Mouse (Mus musculus): ENCODE results near the gene Them7. TPM values are rescaled to one million over a fixed set of nuclear protein-coding genes. Genes with fewer than 3 reads are reported as not detected.

The Them7 gene
- total and polyA plus RNA-seq, 3 experiments = not detected

DNA sequence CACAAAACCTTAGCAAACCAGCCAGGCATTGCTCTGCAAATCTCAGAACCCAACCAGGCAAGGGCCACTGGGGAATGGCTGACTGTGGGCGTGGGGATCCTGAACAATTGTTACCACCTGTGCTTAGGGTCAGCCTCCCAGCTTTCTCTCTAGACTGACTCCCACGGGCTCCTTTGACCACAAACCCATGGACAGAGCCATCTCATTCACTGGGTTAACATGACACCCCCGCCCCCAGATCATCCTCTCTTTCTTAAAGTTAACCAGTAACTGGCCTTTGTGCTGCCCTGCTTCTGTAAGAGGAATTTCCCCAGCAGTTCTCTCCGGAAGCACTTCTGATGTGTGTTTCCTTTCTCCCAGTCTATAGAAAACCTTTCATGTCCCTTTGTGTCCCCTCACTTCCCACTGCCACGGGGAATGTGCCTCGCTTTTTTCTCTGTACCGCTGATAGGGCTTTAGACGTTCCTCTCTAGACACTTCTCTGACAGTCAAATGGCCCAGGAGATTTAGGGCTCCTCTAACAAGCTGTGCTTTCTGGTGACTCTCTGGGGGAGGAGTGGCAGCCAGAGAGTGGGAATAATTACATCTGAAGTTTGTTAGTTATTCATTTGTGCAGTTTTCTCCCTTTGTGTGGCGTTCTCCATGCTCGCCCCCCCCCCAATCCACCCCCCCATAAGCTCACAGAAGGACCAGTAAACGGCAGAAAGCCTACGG is 112.4 kb downstream of the Them7 start:
- Histone ChIP-seq H3K27me3 (ENCODE audit: insufficient read depth, low read length) (peaks cover 5% of the 10 kb centered on the region; the same call in 1 of the 2 replicates), H3K36me3 (replicated peaks) (no peaks in the 10 kb centered on the region), H3K4me3 (ENCODE audit: low read depth, low read length) (no peak overlapping the region), H3K9me3 (replicated peaks) (no peaks in the 10 kb centered on the region), H3K4me1 (ENCODE audit: insufficient read depth, low read depth, low read length) (peaks cover 3% of the 10 kb centered on the region; the same call in 1 of the 2 replicates)
- DNase-seq (ENCODE audit: low spot score) (no peak), ATAC-seq (ENCODE audit: extremely low read depth, insufficient number of reproducible peaks, low FRiP score, poor library complexity, severe bottlenecking) (no peak)
- TF ChIP-seq TAL1 (conservative IDR thresholded peaks at IDR 0.05; ENCODE audit: low read depth, low read length) (no peak), CTCF (IDR thresholded peaks at IDR 0.05; ENCODE audit: low read depth, low read length) (no peak), GATA1 (IDR thresholded peaks at IDR 0.05; ENCODE audit: borderline replicate concordance, low read length) (no peak), POLR2AphosphoS5 (IDR thresholded peaks at IDR 0.05; ENCODE audit: insufficient replicate concordance, low read depth, low read length) (no peak), GATA2 (IDR thresholded peaks at IDR 0.05; ENCODE audit: borderline replicate concordance, low read depth, low read length) (no peak)

GRCm38 (mm10) chr2:105337171-105337875 is 113.2 kb downstream of the Them7 start:
- H3K36me3 ChIP-seq (replicated peaks) = no peaks in the 10 kb centered on the region
- DNase-seq (ENCODE audit: low spot score) = no peak
- ATAC-seq (ENCODE audit: extremely low read depth, insufficient number of reproducible peaks, low FRiP score, poor library complexity, severe bottlenecking) = no peak
- H3K4me1 ChIP-seq (ENCODE audit: insufficient read depth, low read depth, low read length) = peaks cover 3% of the 10 kb centered on the region; the same call in 1 of the 2 replicates
- H3K4me3 ChIP-seq (ENCODE audit: low read depth, low read length) = no peak overlapping the region
- H3K27me3 ChIP-seq (ENCODE audit: insufficient read depth, low read length) = peaks cover 5% of the 10 kb centered on the region; the same call in 1 of the 2 replicates
- no peak for TF ChIP-seq CTCF (IDR thresholded peaks at IDR 0.05; ENCODE audit: low read depth, low read length)
- no peak for TF ChIP-seq GATA1 (IDR thresholded peaks at IDR 0.05; ENCODE audit: borderline replicate concordance, low read length)
- TF ChIP-seq POLR2AphosphoS5 (IDR thresholded peaks at IDR 0.05; ENCODE audit: insufficient replicate concordance, low read depth, low read length) = no peak
- no peak for TF ChIP-seq TAL1 (conservative IDR thresholded peaks at IDR 0.05; ENCODE audit: low read depth, low read length)
- no peak for TF ChIP-seq GATA2 (IDR thresholded peaks at IDR 0.05; ENCODE audit: borderline replicate concordance, low read depth, low read length)
- no peaks in the 10 kb centered on the region for H3K9me3 ChIP-seq (replicated peaks)

DNA sequence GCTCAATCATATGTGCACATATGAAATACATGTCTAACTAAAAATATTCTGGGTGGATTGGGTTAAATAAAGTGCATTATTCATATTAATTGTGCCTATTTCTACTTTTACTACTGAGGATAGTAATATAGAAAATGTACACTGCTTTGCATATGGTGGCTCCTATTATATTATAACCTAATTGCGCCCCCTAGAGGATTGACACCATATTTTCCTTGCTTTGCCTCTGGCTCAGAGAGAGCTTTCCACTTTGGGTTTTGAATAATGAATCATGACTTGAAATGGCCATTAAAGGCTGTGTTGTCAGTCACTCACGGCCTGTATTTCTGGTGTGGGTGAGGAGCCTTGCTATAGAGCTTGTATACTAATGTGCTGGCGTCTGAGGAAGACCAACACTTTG is 115.9 kb downstream of the Them7 start:
- no peaks in the 10 kb centered on the region for H3K9me3 ChIP-seq (replicated peaks)
- no peaks in the 10 kb centered on the region for H3K4me1 ChIP-seq (ENCODE audit: insufficient read depth, low read depth, low read length)
- H3K36me3 ChIP-seq (replicated peaks) = no peaks in the 10 kb centered on the region
- no peak overlapping the region for H3K4me3 ChIP-seq (ENCODE audit: low read depth, low read length)
- TF ChIP-seq CTCF (IDR thresholded peaks at IDR 0.05; ENCODE audit: low read depth, low read length) (no peak; the same call in 1 of the 2 replicates), POLR2AphosphoS5 (IDR thresholded peaks at IDR 0.05; ENCODE audit: insufficient replicate concordance, low read depth, low read length) (no peak), GATA2 (IDR thresholded peaks at IDR 0.05; ENCODE audit: borderline replicate concordance, low read depth, low read length) (no peak), GATA1 (IDR thresholded peaks at IDR 0.05; ENCODE audit: borderline replicate concordance, low read length) (no peak), TAL1 (conservative IDR thresholded peaks at IDR 0.05; ENCODE audit: low read depth, low read length) (no peak)
- H3K27me3 ChIP-seq (ENCODE audit: insufficient read depth, low read length) = no peaks in the 10 kb centered on the region; the same call in 1 of the 2 replicates
- ATAC-seq (ENCODE audit: extremely low read depth, insufficient number of reproducible peaks, low FRiP score, poor library complexity, severe bottlenecking) = no peak
- no peak for DNase-seq (ENCODE audit: low spot score)

DNA sequence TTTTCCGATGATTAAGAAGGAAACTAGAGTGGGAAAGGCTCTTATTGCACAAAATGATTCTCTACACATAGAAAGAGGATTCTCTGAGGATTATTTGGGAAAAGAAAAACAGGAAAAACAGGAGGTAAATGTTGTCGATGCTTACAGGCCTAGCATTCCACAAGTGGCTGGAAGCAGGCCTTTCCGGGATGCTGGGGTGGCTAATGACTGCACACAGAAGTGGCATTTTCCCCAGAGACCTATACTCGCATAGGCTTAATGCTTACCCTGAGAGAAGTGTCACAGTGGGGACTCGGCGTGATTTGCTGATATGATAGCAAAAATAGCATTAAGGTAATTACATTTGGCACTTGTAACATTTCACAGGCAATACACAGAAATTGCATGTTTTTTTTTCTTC is 124.8 kb downstream of the Them7 start:
- Histone ChIP-seq H3K27me3 (ENCODE audit: insufficient read depth, low read length) (no peaks in the 10 kb centered on the region), H3K36me3 (replicated peaks) (no peaks in the 10 kb centered on the region), H3K4me1 (ENCODE audit: insufficient read depth, low read depth, low read length) (no peaks in the 10 kb centered on the region), H3K9me3 (replicated peaks) (no peaks in the 10 kb centered on the region), H3K4me3 (ENCODE audit: low read depth, low read length) (no peak overlapping the region)
- TF ChIP-seq CTCF (IDR thresholded peaks at IDR 0.05; ENCODE audit: low read depth, low read length) (no peak), GATA2 (IDR thresholded peaks at IDR 0.05; ENCODE audit: borderline replicate concordance, low read depth, low read length) (no peak), POLR2AphosphoS5 (IDR thresholded peaks at IDR 0.05; ENCODE audit: insufficient replicate concordance, low read depth, low read length) (no peak), GATA1 (IDR thresholded peaks at IDR 0.05; ENCODE audit: borderline replicate concordance, low read length) (no peak), TAL1 (conservative IDR thresholded peaks at IDR 0.05; ENCODE audit: low read depth, low read length) (no peak)
- DNase-seq (ENCODE audit: low spot score) (no peak), ATAC-seq (ENCODE audit: extremely low read depth, insufficient number of reproducible peaks, low FRiP score, poor library complexity, severe bottlenecking) (no peak)

DNA sequence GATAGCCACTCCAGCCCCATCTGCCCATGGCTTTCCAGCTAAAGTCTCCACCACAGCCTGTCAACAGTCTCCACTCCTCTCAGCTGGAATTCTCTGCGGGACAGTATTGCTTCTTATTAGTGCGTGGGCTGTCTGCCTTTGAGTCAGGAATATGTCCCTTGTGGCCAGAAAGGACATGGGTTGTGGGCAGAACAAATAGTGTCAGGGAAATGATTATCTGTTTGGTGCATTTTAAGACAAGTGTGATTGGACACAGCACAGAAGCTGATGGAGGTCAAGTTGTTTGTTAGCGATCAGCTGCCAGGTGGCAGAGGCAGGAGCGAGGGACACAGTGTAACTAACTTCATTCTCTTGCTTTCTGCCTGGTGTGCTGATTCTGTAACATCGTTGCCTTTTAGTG is 132.7 kb downstream of the Them7 start:
- no peaks in the 10 kb centered on the region for H3K4me1 ChIP-seq (ENCODE audit: insufficient read depth, low read depth, low read length)
- ATAC-seq (ENCODE audit: extremely low read depth, insufficient number of reproducible peaks, low FRiP score, poor library complexity, severe bottlenecking) (no peak), DNase-seq (ENCODE audit: low spot score) (no peak)
- no peaks in the 10 kb centered on the region for H3K36me3 ChIP-seq (replicated peaks)
- H3K4me3 ChIP-seq (ENCODE audit: low read depth, low read length) = no peak overlapping the region
- TF ChIP-seq GATA1 (IDR thresholded peaks at IDR 0.05; ENCODE audit: borderline replicate concordance, low read length) = no peak
- H3K27me3 ChIP-seq (ENCODE audit: insufficient read depth, low read length) = no peaks in the 10 kb centered on the region
- no peaks in the 10 kb centered on the region for H3K9me3 ChIP-seq (replicated peaks)

DNA sequence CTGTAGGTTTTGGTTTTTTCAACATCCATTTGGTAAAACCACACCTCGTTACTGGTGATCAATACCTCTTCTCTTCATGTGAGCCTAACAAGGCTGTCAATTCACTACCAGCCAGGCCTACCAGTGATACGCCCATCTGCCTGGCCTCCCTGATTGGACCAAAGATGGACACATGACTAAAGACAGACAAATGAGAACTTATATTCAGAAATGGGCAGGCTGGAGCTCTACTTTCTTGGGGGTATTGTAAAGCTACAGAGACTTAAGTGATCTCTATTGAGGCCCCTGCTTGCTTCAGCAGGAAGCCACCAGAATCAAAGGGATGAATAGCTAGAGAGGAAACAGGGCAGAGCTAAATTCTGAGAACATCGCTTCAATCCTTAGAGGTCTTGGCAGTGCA is 133.9 kb downstream of the Them7 start:
- H3K4me3 ChIP-seq (ENCODE audit: low read depth, low read length) = no peak overlapping the region
- no peaks in the 10 kb centered on the region for H3K9me3 ChIP-seq (replicated peaks)
- no peaks in the 10 kb centered on the region for H3K36me3 ChIP-seq (replicated peaks)
- H3K4me1 ChIP-seq (ENCODE audit: insufficient read depth, low read depth, low read length) = no peaks in the 10 kb centered on the region
- ATAC-seq (ENCODE audit: extremely low read depth, insufficient number of reproducible peaks, low FRiP score, poor library complexity, severe bottlenecking) (no peak), DNase-seq (ENCODE audit: low spot score) (no peak)
- TF ChIP-seq GATA1 (IDR thresholded peaks at IDR 0.05; ENCODE audit: borderline replicate concordance, low read length) (no peak), CTCF (IDR thresholded peaks at IDR 0.05; ENCODE audit: low read depth, low read length) (no peak), GATA2 (IDR thresholded peaks at IDR 0.05; ENCODE audit: borderline replicate concordance, low read depth, low read length) (no peak), POLR2AphosphoS5 (IDR thresholded peaks at IDR 0.05; ENCODE audit: insufficient replicate concordance, low read depth, low read length) (no peak), TAL1 (conservative IDR thresholded peaks at IDR 0.05; ENCODE audit: low read depth, low read length) (no peak)
- H3K27me3 ChIP-seq (ENCODE audit: insufficient read depth, low read length) = no peaks in the 10 kb centered on the region
